Mouse (Mus musculus) cerebellum, adult 11-12 months (tissue): ENCODE measurements around the gene Cyb5r1.
"Not testable (repeated sequence)": the region's sequence is repeated elsewhere in the genome, so short reads cannot be mapped to it uniquely, and the experiment has no call there.

Experiments
- DNase-seq: peaks from one replicate; pipeline ENCODE4 v3.0.0; 2022

Cyb5r1 gene

DNA sequence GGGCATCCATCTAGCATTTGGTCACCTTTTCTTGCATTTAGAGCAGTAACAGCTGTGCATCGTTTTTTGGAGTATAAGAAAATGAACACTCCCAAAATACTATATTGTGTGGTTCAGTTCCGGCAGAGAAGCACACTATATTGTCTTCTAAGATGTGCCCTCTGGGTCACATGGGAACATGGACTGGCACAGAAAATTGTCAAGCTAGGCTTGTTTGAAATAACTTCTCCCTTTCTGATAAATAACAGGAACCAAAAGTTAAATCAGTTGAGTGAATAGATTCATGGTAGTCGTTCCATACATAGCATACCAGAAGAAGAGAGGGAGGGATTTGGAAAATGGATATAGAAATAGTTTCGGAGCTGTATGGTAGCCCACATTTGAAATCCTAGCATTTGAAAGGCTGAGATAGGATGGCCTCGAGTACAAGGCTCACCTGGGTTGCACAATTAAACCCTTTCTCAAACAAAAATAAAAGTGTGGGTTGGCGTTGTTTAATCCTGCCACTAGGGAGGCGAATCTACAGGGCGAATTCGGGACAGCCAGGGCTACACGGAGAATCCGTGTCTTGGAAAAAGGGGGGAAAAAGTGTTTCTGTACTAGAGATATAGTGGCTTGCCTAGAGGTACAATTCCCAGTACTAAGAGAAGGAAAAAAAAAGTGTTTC lies 9.3 kb downstream of the Cyb5r1 start:
- no peak for DNase-seq

- peak; percentile 98 for DNase-seq
Observed at GRCm38 (mm10) chr1:134415168-134415831, 9.9 kb downstream of the Cyb5r1 start, which contains the start of gene Adipor1. Gene Adipor1, plus strand, starts transcription at chr1:134415378.

DNA sequence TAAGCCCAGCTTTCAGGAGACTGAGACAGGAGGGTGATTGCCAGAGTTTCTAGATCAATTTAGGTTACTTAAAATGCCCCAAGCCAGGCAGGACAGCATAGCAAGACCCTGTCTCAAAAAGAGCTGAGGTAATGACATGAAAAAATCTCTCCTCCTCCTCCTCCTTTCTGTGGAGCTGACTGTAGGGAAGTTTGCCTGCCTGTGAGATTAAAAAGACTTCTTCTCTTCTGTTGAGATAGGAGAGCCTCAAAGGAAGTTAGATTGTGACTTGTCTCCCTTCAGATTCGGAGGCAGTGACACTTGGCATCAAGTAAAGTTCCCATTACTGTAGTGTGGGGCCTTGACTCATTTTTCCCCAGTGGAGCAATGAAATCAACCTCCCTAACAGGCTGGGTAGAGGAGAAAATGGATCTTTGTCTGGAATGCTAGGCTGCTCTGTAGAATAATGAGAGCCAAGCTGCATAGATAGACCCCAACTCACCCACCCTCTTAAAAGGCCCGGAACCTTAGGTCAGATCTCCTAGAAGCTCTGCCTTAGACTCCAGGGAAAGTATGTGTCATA lies 13.1 kb downstream of the Cyb5r1 start:
- DNase-seq = no peak

- DNase-seq = no peak
Observed at GRCm38 (mm10) chr1:134419176-134419575, 13.8 kb downstream of the Cyb5r1 start.

GRCm38 (mm10) chr1:134419751-134420458 lies 14.5 kb downstream of the Cyb5r1 start:
- no peak for DNase-seq

GRCm38 (mm10) chr1:134423911-134424310 lies 18.6 kb downstream of the Cyb5r1 start:
- no peak for DNase-seq

DNA sequence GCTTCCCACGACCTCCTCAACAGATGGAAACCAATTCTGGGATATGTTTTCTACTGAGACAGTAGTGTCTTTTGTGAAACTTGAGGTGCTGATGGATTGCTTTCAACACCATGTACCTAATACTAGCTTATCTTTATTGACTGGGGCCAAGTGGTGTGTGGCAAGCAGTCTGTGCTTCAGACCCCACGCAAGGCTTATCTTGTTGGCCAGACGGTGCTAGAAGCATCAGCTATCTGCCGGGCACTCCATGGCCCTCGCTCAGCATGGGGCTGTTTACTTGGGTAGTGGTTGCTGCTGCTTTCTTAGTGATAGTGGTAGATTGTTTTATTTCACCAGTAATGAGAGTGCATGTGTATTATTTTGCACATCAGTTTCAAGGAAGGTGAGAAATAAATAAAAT lies 20.9 kb downstream of the Cyb5r1 start:
- DNase-seq = no peak

GRCm38 (mm10) chr1:134433002-134433401 lies 27.6 kb downstream of the Cyb5r1 start:
- no peak for DNase-seq

DNA sequence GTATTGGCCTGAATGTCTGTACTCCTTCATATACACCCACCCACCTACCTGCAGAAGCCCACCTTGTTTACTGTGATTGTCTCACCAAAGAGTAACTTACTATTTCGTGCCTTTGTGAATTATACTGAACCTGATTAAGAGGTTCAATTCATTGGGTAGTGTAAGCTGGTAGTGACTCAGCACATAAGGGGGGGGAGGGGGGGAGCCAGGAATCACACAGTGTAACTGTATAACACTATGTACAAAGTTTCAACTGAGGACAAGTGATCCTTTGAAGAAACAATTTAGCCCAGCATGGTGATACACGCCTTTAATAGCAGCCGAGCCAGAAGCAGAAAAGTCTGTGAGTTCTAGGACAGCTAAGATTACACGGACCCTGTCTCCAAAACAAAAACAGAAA lies 28.1 kb downstream of the Cyb5r1 start:
- DNase-seq = no peak

- DNase-seq = no peak
Observed at GRCm38 (mm10) chr1:134435414-134435813, 30.1 kb downstream of the Cyb5r1 start.

GRCm38 (mm10) chr1:134440437-134440836 lies 35.1 kb downstream of the Cyb5r1 start:
- no peak for DNase-seq

DNA sequence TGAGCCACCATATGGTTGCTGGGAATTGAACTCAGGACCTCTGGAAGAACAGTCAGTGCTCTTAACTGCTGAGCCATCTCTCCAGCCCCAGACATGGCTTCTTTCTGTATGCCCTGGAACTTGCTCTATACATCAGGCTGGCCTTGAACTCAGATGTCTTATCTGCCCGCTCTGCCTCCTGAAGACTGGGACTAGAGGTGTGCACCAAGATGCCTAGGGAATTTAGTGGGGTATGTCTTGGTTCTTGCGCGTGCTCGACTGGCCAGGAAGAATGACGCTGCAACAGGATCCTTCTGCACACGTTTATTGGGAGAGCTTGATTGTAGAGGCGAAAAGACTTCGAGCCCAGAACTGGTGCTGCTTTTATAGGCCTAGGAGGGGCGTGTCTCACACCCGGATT lies 36.4 kb downstream of the Cyb5r1 start:
- not testable (repeated sequence) for DNase-seq

- DNase-seq = no peak
Observed at GRCm38 (mm10) chr1:134442394-134442793, 37.0 kb downstream of the Cyb5r1 start.

DNA sequence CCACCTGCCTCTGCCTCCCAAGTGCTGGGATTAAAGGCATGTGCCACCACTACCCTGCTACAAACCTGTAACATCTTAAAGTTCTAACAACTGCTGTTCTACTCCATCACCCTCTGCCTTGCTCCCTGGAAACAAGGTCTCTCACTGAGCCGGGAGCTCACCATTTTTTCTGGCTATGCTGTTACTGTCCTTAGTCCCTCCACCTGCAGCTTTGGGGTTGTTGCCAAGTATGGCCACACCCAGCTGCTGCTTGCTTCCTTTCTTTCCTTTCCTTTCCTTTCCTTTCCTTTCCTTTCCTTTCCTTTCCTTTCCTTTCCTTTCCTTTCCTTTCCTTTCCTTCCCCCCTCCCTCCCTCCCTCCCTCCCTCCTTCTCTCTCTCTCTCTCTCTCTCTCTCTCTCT lies 37.9 kb downstream of the Cyb5r1 start:
- DNase-seq = not testable (repeated sequence)

- no peak for DNase-seq
Observed at GRCm38 (mm10) chr1:134445418-134445817, 40.1 kb downstream of the Cyb5r1 start.

GRCm38 (mm10) chr1:134448537-134448936 lies 43.2 kb downstream of the Cyb5r1 start:
- DNase-seq = not testable (repeated sequence)

GRCm38 (mm10) chr1:134450201-134450600 lies 44.8 kb downstream of the Cyb5r1 start:
- DNase-seq = no peak

DNA sequence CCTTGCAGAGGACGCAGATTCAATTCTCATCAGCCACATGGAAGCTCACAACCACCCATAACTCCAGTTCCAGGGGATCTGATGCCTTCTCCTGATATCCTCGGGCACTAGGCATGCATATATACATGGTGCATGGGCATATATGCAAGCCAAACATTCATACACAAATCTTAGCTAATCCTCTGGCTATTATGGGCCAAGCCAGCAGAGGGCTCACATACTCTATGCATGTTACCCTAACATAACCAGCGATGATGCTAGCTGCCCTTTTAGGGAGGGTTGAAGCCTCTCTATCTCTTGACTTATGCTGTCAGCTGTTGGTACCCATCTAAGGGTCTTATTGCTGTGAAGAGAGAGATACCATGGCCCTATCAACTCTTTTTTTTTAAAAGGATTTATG lies 45.6 kb downstream of the Cyb5r1 start:
- peak; percentile 13 for DNase-seq

- DNase-seq = peak; percentile 95
Observed at GRCm38 (mm10) chr1:134454904-134455824, 49.8 kb downstream of the Cyb5r1 start, which contains the start of gene Klhl12. Gene Klhl12, plus strand, starts transcription at chr1:134455531.

- DNase-seq = no peak
Observed at GRCm38 (mm10) chr1:134456060-134456459, 50.7 kb downstream of the Cyb5r1 start.

- no peak for DNase-seq
Observed at GRCm38 (mm10) chr1:134458139-134458727, 52.9 kb downstream of the Cyb5r1 start.
